Mouse (Mus musculus): Measurements from ENCODE around the gene Tuba8.

DNA sequence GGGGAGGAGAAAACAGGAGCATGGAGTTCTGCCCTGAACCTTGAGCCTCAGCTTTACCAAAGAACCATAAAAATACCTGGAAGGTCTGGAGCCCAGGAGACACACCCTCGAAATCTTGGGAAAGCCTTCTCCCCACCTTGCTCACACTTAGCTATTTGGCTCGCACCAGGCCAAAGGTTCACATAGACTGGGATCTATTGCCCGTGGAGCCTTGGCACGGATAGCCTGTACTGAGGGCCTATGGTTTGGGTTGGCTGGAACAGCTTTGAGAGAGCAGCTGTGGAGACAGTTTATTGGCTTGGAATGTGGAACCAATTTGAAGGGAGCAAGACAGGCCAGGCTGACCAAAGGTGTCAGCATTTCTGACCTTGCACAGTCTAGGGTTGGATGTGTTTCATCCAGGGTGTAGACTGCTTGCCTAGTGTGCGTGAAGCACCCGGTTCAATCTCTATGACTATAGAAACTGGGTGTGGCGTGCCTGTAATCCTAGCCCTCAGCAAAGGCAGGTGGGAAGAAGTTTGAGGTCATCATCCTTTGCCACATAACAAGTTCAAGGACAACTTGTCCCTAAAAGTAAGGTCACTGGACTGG lies 33.3 kb upstream of the Tuba8 start:
- TF ChIP-seq CTCF (IDR thresholded peaks at IDR 0.05; ENCODE audit: low read depth), result no peak
- TF ChIP-seq EP300 (IDR thresholded peaks at IDR 0.05; ENCODE audit: low read depth), result no peak
